Mouse (Mus musculus): ENCODE data around the gene Cdkn1c. TPM values are rescaled to one million over a fixed set of nuclear protein-coding genes. Genes with fewer than 3 reads are reported as not detected.

The Cdkn1c gene
- polyA plus RNA-seq, 1 experiment from 2014 or later = 1,070 TPM

GRCm38 (mm10) chr7:143428142-143428813 is 32.6 kb downstream of the Cdkn1c start:
- H3K9ac ChIP-seq (replicated peaks) = no peak overlapping the region
- H3K4me3 ChIP-seq = no peak overlapping the region
- H3K36me3 ChIP-seq = no peaks in the 10 kb centered on the region
- peak overlapping the region; percentile 76 for H3K27ac ChIP-seq (replicated peaks)
- peak overlapping the region; percentile 24 for H3K4me2 ChIP-seq (replicated peaks)
- peak; percentile 87 for ATAC-seq (ENCODE audit: low FRiP score, low read depth)
- peaks cover 62% of the 10 kb centered on the region for H3K27me3 ChIP-seq
- H3K9me3 ChIP-seq = no peaks in the 10 kb centered on the region
- peaks cover 24% of the 10 kb centered on the region for H3K4me1 ChIP-seq
- WGBS = 22% methylated on average over 23 of the region's 23 CpGs

GRCm38 (mm10) chr7:143419585-143420160 is 41.2 kb downstream of the Cdkn1c start:
- WGBS = 82% methylated on average over 4 of the region's 4 CpGs

GRCm38 (mm10) chr7:143417875-143418274 is 43.0 kb downstream of the Cdkn1c start:
- Histone ChIP-seq H3K4me3 (no peak overlapping the region), H3K9ac (replicated peaks) (no peak overlapping the region), H3K27me3 (peaks cover 11% of the 10 kb centered on the region; the same call in 1 of the 2 replicates), H3K4me1 (peaks cover 4% of the 10 kb centered on the region; the same call in 1 of the 2 replicates), H3K36me3 (no peaks in the 10 kb centered on the region), H3K4me2 (replicated peaks) (no peak overlapping the region), H3K27ac (replicated peaks) (no peak overlapping the region), H3K9me3 (no peaks in the 10 kb centered on the region)
- no peak for ATAC-seq (ENCODE audit: low FRiP score, low read depth)
- WGBS = 74% methylated on average over 5 of the region's 5 CpGs

More at GRCm38 (mm10) chr7:143419585-143420160, 41.2 kb downstream of the Cdkn1c start:
- H3K36me3 ChIP-seq = no peaks in the 10 kb centered on the region
- ATAC-seq (ENCODE audit: low FRiP score, low read depth) = no peak
- no peak overlapping the region for H3K4me3 ChIP-seq
- peaks cover 4% of the 10 kb centered on the region; the same call in 1 of the 2 replicates for H3K4me1 ChIP-seq
- H3K9me3 ChIP-seq = no peaks in the 10 kb centered on the region
- H3K27ac ChIP-seq (replicated peaks) = no peak overlapping the region
- H3K9ac ChIP-seq (replicated peaks) = no peak overlapping the region
- no peak overlapping the region for H3K4me2 ChIP-seq (replicated peaks)
- H3K27me3 ChIP-seq = peaks cover 13% of the 10 kb centered on the region

GRCm38 (mm10) chr7:143416406-143416805 is 44.4 kb downstream of the Cdkn1c start:
- no peaks in the 10 kb centered on the region for H3K9me3 ChIP-seq
- H3K4me1 ChIP-seq = peaks cover 4% of the 10 kb centered on the region; the same call in 1 of the 2 replicates
- WGBS = 86% methylated on average over 12 of the region's 12 CpGs
- H3K4me2 ChIP-seq (replicated peaks) = no peak overlapping the region
- no peak overlapping the region for H3K4me3 ChIP-seq
- no peaks in the 10 kb centered on the region for H3K36me3 ChIP-seq
- no peak overlapping the region for H3K9ac ChIP-seq (replicated peaks)
- H3K27me3 ChIP-seq = peaks cover 11% of the 10 kb centered on the region; the same call in 1 of the 2 replicates
- no peak for ATAC-seq (ENCODE audit: low FRiP score, low read depth)
- H3K27ac ChIP-seq (replicated peaks) = no peak overlapping the region

- H3K27me3 ChIP-seq = 0 out of 2 replicates have a peak, but pooled peaks cover 11% of the 10 kb centered on the region
- no peak overlapping the region for H3K4me3 ChIP-seq
- no peak overlapping the region for H3K9ac ChIP-seq (replicated peaks)
- H3K36me3 ChIP-seq = no peaks in the 10 kb centered on the region
- H3K9me3 ChIP-seq = no peaks in the 10 kb centered on the region
- H3K27ac ChIP-seq (replicated peaks) = no peak overlapping the region
- ATAC-seq (ENCODE audit: low FRiP score, low read depth) = no peak
- 55% methylated on average over 4 of the region's 4 CpGs for WGBS
- H3K4me2 ChIP-seq (replicated peaks) = no peak overlapping the region
- peaks cover 4% of the 10 kb centered on the region; the same call in 1 of the 2 replicates for H3K4me1 ChIP-seq
Observed at GRCm38 (mm10) chr7:143415070-143415469, 45.8 kb downstream of the Cdkn1c start.

- Histone ChIP-seq H3K9me3 (no peaks in the 10 kb centered on the region), H3K27me3 (0 out of 2 replicates have a peak, but pooled peaks cover 11% of the 10 kb centered on the region), H3K36me3 (no peaks in the 10 kb centered on the region), H3K9ac (replicated peaks) (no peak overlapping the region), H3K4me3 (no peak overlapping the region), H3K4me1 (peaks cover 8% of the 10 kb centered on the region), H3K4me2 (replicated peaks) (no peak overlapping the region), H3K27ac (replicated peaks) (no peak overlapping the region)
- WGBS = 76% methylated on average over 6 of the region's 6 CpGs
- no peak for ATAC-seq (ENCODE audit: low FRiP score, low read depth)
Observed at GRCm38 (mm10) chr7:143412606-143413005, 48.2 kb downstream of the Cdkn1c start.

- Histone ChIP-seq H3K9ac (replicated peaks) (no peak overlapping the region; the same call in 1 of the 2 replicates), H3K27ac (replicated peaks) (no peak overlapping the region), H3K4me2 (replicated peaks) (no peak overlapping the region), H3K4me1 (peaks cover 8% of the 10 kb centered on the region), H3K9me3 (no peaks in the 10 kb centered on the region), H3K27me3 (0 out of 2 replicates have a peak, but pooled peaks cover 2% of the 10 kb centered on the region), H3K36me3 (no peaks in the 10 kb centered on the region), H3K4me3 (no peak overlapping the region)
- 61% methylated on average over 13 of the region's 13 CpGs for WGBS
- no peak for ATAC-seq (ENCODE audit: low FRiP score, low read depth)
Observed at GRCm38 (mm10) chr7:143408615-143409021, 52.2 kb downstream of the Cdkn1c start.

Other genes starting within 250 kb of the Cdkn1c start
- gene Slc22a18, start 12.7 kb upstream of the Cdkn1c start, polyA plus RNA-seq (2016; fragmentation: Nextera tagmentation; extraction: Ambion mirVana) = 0.38 and 0.48 TPM in 2 replicates
- gene Phlda2, start 42.1 kb upstream of the Cdkn1c start, polyA plus RNA-seq (2016; fragmentation: Nextera tagmentation; extraction: Ambion mirVana) = 1.4 and 1.5 TPM in 2 replicates
- gene Nap1l4, start 88.1 kb upstream of the Cdkn1c start, polyA plus RNA-seq (2016; fragmentation: Nextera tagmentation; extraction: Ambion mirVana) = 345 and 355 TPM in 2 replicates
- 67.5 and 72.1 TPM in 2 replicates for gene Cars, start 139.0 kb upstream of the Cdkn1c start, polyA plus RNA-seq (2016; fragmentation: Nextera tagmentation; extraction: Ambion mirVana)
- 0.23 and 0.24 TPM in 2 replicates for gene Tnfrsf26, start 167.7 kb upstream of the Cdkn1c start, polyA plus RNA-seq (2016; fragmentation: Nextera tagmentation; extraction: Ambion mirVana)
- 5.9 and 7.6 TPM in 2 replicates for gene Tnfrsf22, start 188.6 kb upstream of the Cdkn1c start, polyA plus RNA-seq (2016; fragmentation: Nextera tagmentation; extraction: Ambion mirVana)
- 0.57 and 0.60 TPM in 2 replicates for gene Tnfrsf23, start 224.8 kb upstream of the Cdkn1c start, polyA plus RNA-seq (2016; fragmentation: Nextera tagmentation; extraction: Ambion mirVana)

Measured in midbrain, embryonic 12.5 days (tissue).